Comparison of ENCODE assay signal across 11 mouse cellular contexts in the genomic region with DNA sequence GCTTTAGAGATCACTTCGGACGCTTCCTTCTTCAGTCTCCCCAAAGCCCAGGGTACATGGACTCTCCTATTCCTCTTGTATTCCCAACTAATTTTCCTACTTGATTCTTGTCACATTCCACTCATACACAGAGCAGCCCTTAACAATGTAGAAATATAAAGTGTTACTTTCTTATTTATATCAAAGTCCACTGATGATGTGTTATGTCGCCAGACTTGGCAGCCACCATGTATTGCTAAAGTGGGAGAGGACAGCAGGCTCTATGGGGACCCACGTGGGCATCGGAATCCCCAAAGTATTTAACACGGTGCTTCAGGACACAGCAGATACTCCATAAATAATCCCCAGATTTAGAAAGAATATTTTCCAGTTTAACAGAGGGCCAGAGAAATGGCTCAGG.
"Had no signal": no experiment of that assay in that cellular context is flagged by ENCODE, and none has a peak within 500 bp of the region (broad histone marks: within the 10 kb centered on the region; RNA-seq: fewer than 3 reads in every experiment).

No protein-coding gene starts in this region.

- H3K4me3 ChIP-seq: intestine, embryonic 15.5 days; kidney, embryonic 15.5 days; limb, embryonic 13.5 days; midbrain, embryonic 15.5 days; neural tube, embryonic 12.5 days had no signal

- H3K9ac ChIP-seq: intestine, embryonic 15.5 days; kidney, embryonic 15.5 days; limb, embryonic 13.5 days; midbrain, embryonic 15.5 days; neural tube, embryonic 12.5 days had no signal

- DNase-seq: kidney, adult 2 months; kidney, postnatal 14 days; left cerebral cortex, postnatal 4 days; thymus, postnatal 14 days had no signal

- H3K4me2 ChIP-seq: intestine, embryonic 15.5 days; kidney, embryonic 15.5 days; limb, embryonic 13.5 days; liver, embryonic 11.5 days; midbrain, embryonic 15.5 days; neural tube, embryonic 12.5 days had no signal

- H3K4me1 ChIP-seq: neural tube, embryonic 12.5 days had no signal

- H3K27ac ChIP-seq: intestine, embryonic 15.5 days; kidney, embryonic 15.5 days; limb, embryonic 13.5 days; midbrain, embryonic 15.5 days; neural tube, embryonic 12.5 days; stomach, postnatal 0 days had no signal

- H3K9me3 ChIP-seq: intestine, embryonic 15.5 days; kidney, embryonic 15.5 days; limb, embryonic 13.5 days; midbrain, embryonic 15.5 days; neural tube, embryonic 12.5 days had no signal

- H3K27me3 ChIP-seq: intestine, embryonic 15.5 days; kidney, embryonic 15.5 days; limb, embryonic 13.5 days; midbrain, embryonic 15.5 days; neural tube, embryonic 12.5 days had no signal

- ATAC-seq: intestine, embryonic 15.5 days; midbrain, embryonic 15.5 days had no signal
